ENCODE assay signal across 12 mouse cellular contexts in the genomic region with DNA sequence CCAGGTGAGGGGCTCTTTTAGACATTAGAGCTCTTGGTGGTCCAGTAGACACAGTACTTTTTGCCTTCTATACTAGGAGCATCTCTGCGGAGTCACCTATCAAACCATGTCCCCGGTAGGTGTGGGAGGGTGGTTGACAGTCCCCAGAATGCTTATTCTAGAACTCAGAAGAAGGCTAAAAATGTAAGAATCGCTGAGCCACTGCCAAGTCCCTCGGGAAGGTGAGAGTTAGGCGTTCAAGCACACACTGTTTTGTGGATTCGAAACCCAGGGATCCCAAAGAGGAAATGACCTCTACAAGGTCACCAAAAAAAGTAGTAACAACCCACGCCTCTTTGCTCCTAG. TPM values are rescaled to one million over a fixed set of nuclear protein-coding genes. Genes with fewer than 3 reads are reported as not detected.
DNase-seq lines count a peak whose midpoint lies in the region; ATAC-seq lines count a peak whose summit lies in the region.
"Had no signal": no experiment of that assay in that cellular context is flagged by ENCODE, and none has a peak within 500 bp of the region (broad histone marks: within the 10 kb centered on the region; RNA-seq: fewer than 3 reads in every experiment).

No protein-coding gene starts in this region.

- no peaks in the 10 kb centered on the region for H3K9me3 ChIP-seq in midbrain, embryonic 11.5 days (ENCODE audit: control insufficient read depth, low read length)
- no peaks in the 10 kb centered on the region for H3K9me3 ChIP-seq in midbrain, embryonic 13.5 days
- H3K9me3 ChIP-seq in heart, embryonic 16.5 days (replicated peaks; ENCODE audit: control insufficient read depth, low read length) = no peaks in the 10 kb centered on the region
- H3K9me3 ChIP-seq: hindbrain, embryonic 10.5 days; limb, embryonic 13.5 days; lung, embryonic 15.5 days had no signal

- no peak overlapping the region for H3K4me3 ChIP-seq in midbrain, embryonic 11.5 days (ENCODE audit: low read depth, low read length)
- no peak overlapping the region for H3K4me3 ChIP-seq in midbrain, embryonic 13.5 days (replicated peaks)
- no peak overlapping the region for H3K4me3 ChIP-seq in heart, embryonic 16.5 days (ENCODE audit: low read length)
- H3K4me3 ChIP-seq: hindbrain, embryonic 10.5 days; limb, embryonic 13.5 days; lung, embryonic 15.5 days had no signal

- no peak for ATAC-seq in midbrain, embryonic 11.5 days (ENCODE audit: low FRiP score)
- no peak for ATAC-seq in midbrain, embryonic 13.5 days
- no peak for ATAC-seq in heart, embryonic 16.5 days (replicated peaks; ENCODE audit: extremely low read depth, insufficient read depth, low FRiP score)
- no peak for ATAC-seq in megakaryocyte-erythroid progenitor cell, adult 5-6 weeks (replicated peaks; ENCODE audit: low FRiP score, low TSS enrichment, poor library complexity, severe bottlenecking)
- ATAC-seq: Patski had no signal

- no peaks in the 10 kb centered on the region for H3K4me1 ChIP-seq in midbrain, embryonic 11.5 days (ENCODE audit: control insufficient read depth, insufficient read depth, low read length)
- peaks cover 16% of the 10 kb centered on the region for H3K4me1 ChIP-seq in midbrain, embryonic 13.5 days (replicated peaks)
- H3K4me1 ChIP-seq in heart, embryonic 16.5 days (ENCODE audit: control insufficient read depth, insufficient read depth, low read length) = peaks cover 20% of the 10 kb centered on the region

- no peaks in the 10 kb centered on the region for H3K36me3 ChIP-seq in midbrain, embryonic 11.5 days (ENCODE audit: control insufficient read depth, insufficient read depth, low read length)
- H3K36me3 ChIP-seq in midbrain, embryonic 13.5 days = no peaks in the 10 kb centered on the region
- H3K36me3 ChIP-seq in heart, embryonic 16.5 days (ENCODE audit: control insufficient read depth, insufficient read depth) = peaks cover 19% of the 10 kb centered on the region
- H3K36me3 ChIP-seq: hindbrain, embryonic 10.5 days; limb, embryonic 13.5 days; lung, embryonic 15.5 days had no signal

- H3K4me2 ChIP-seq in midbrain, embryonic 11.5 days = no peak overlapping the region
- no peak overlapping the region for H3K4me2 ChIP-seq in midbrain, embryonic 13.5 days (replicated peaks)
- no peak overlapping the region for H3K4me2 ChIP-seq in heart, embryonic 16.5 days (ENCODE audit: low read depth, low read length)
- H3K4me2 ChIP-seq: limb, embryonic 13.5 days; lung, embryonic 15.5 days had no signal

- peak; percentile 34 for DNase-seq in gastrocnemius, adult 18-20 months (ENCODE audit: low spot score)
- DNase-seq in gastrocnemius, postnatal 4 days (ENCODE audit: low spot score in 2 of 2) = no peak
- peak; percentile 41 for DNase-seq in midbrain, embryonic 11.5 days (ENCODE audit: low spot score, missing footprints)
- peak; percentile 66 for DNase-seq in right cerebral cortex, postnatal 25 days
- DNase-seq in layer of hippocampus, postnatal 10 days (ENCODE audit: low spot score in 2 of 2) = no peak

- 89% methylated on average over 7 of the region's 7 CpGs for WGBS in midbrain, embryonic 11.5 days
- 87% methylated on average over 7 of the region's 7 CpGs for WGBS in midbrain, embryonic 13.5 days
- WGBS in heart, embryonic 16.5 days = 36% methylated on average over 7 of the region's 7 CpGs

- H3K27me3 ChIP-seq in midbrain, embryonic 11.5 days (ENCODE audit: control insufficient read depth, insufficient read depth, low read length) = no peaks in the 10 kb centered on the region
- H3K27me3 ChIP-seq in midbrain, embryonic 13.5 days = no peaks in the 10 kb centered on the region
- no peaks in the 10 kb centered on the region for H3K27me3 ChIP-seq in heart, embryonic 16.5 days (ENCODE audit: control insufficient read depth, insufficient read depth, low read length)
- H3K27me3 ChIP-seq: limb, embryonic 13.5 days; lung, embryonic 15.5 days; Patski had no signal

- no peak overlapping the region for H3K27ac ChIP-seq in midbrain, embryonic 11.5 days (ENCODE audit: low read depth, low read length)
- no peak overlapping the region for H3K27ac ChIP-seq in midbrain, embryonic 13.5 days
- H3K27ac ChIP-seq in heart, embryonic 16.5 days (ENCODE audit: low read length) = peak overlapping the region; percentile 81
- H3K27ac ChIP-seq: lung, embryonic 15.5 days had no signal

- H3K9ac ChIP-seq in midbrain, embryonic 11.5 days (ENCODE audit: low read length) = no peak overlapping the region
- no peak overlapping the region for H3K9ac ChIP-seq in midbrain, embryonic 13.5 days (replicated peaks)
- 0 out of 2 replicates have a peak overlapping the region, but pooled peaks have one; percentile 9 for H3K9ac ChIP-seq in heart, embryonic 16.5 days (ENCODE audit: low read length)
- H3K9ac ChIP-seq: limb, embryonic 13.5 days; lung, embryonic 15.5 days had no signal

RNA-seq across cellular contexts. Expression of a gene that starts 48.7 kb away (rescaled TPM):
- 100 to 1,000 TPM; 163 to 194 TPM for total RNA-seq in gastrocnemius, adult 18-20 months (2021)
- total RNA-seq in gastrocnemius, postnatal 4 days (2021) = 100 to 1,000 TPM; 243 to 252 TPM
- 2.7 and 3.4 TPM in 2 replicates for polyA plus RNA-seq in midbrain, embryonic 11.5 days (2014; fragmentation: Nextera tagmentation; extraction: Ambion mirVana)
- 0.39 and 0.76 TPM in 2 replicates for polyA plus RNA-seq in midbrain, embryonic 13.5 days (2015; fragmentation: Nextera tagmentation; extraction: Ambion mirVana)
- polyA plus RNA-seq in heart, embryonic 16.5 days (2015; fragmentation: Nextera tagmentation; extraction: Ambion mirVana) = 202 and 217 TPM in 2 replicates
- total RNA-seq in layer of hippocampus, postnatal 10 days (2021) = 1 to 10 TPM; 7.7 to 8.3 TPM
- total RNA-seq in megakaryocyte-erythroid progenitor cell, adult 5-6 weeks (2014; fragmentation: Nextera tagmentation) = 0.39 and 0.40 TPM in 2 replicates
- total RNA-seq in megakaryocyte-erythroid progenitor cell, adult 5-6 weeks (2017) = 1.3 TPM in 1 of 2 replicates, not detected in the other

RNA-seq across cellular contexts. Expression of a gene that starts 51.0 kb away (rescaled TPM):
- total RNA-seq in gastrocnemius, adult 18-20 months (2021) = 10 to 100 TPM; 13.1 to 16.1 TPM
- total RNA-seq in gastrocnemius, postnatal 4 days (2021) = 10 to 100 TPM; 26.8 to 31.6 TPM
- 143 and 161 TPM in 2 replicates for polyA plus RNA-seq in midbrain, embryonic 11.5 days (2014; fragmentation: Nextera tagmentation; extraction: Ambion mirVana)
- 97.4 and 98.3 TPM in 2 replicates for polyA plus RNA-seq in midbrain, embryonic 13.5 days (2015; fragmentation: Nextera tagmentation; extraction: Ambion mirVana)
- polyA plus RNA-seq in heart, embryonic 16.5 days (2015; fragmentation: Nextera tagmentation; extraction: Ambion mirVana) = 44.8 and 48.3 TPM in 2 replicates
- 10 to 100 TPM; 52.6 to 56.5 TPM for total RNA-seq in layer of hippocampus, postnatal 10 days (2021)
- total RNA-seq in megakaryocyte-erythroid progenitor cell, adult 5-6 weeks (2014; fragmentation: Nextera tagmentation) = 88.8 and 101 TPM in 2 replicates
- total RNA-seq in megakaryocyte-erythroid progenitor cell, adult 5-6 weeks (2017) = 108 and 126 TPM in 2 replicates

RNA-seq across cellular contexts. Expression of a gene that starts 51.1 kb away (rescaled TPM):
- total RNA-seq in gastrocnemius, adult 18-20 months (2021) = 10 to 100 TPM in 1 of 2 experiments, 1 to 10 TPM in 1; 9.6 to 10.2 TPM
- total RNA-seq in gastrocnemius, postnatal 4 days (2021) = 10 to 100 TPM; 21.6 to 22.2 TPM
- 36.1 and 36.7 TPM in 2 replicates for polyA plus RNA-seq in midbrain, embryonic 11.5 days (2014; fragmentation: Nextera tagmentation; extraction: Ambion mirVana)
- polyA plus RNA-seq in midbrain, embryonic 13.5 days (2015; fragmentation: Nextera tagmentation; extraction: Ambion mirVana) = 44.1 and 47.4 TPM in 2 replicates
- 25.0 and 25.3 TPM in 2 replicates for polyA plus RNA-seq in heart, embryonic 16.5 days (2015; fragmentation: Nextera tagmentation; extraction: Ambion mirVana)
- total RNA-seq in layer of hippocampus, postnatal 10 days (2021) = 10 to 100 TPM; 17.4 to 23.2 TPM
- 27.6 and 33.4 TPM in 2 replicates for total RNA-seq in megakaryocyte-erythroid progenitor cell, adult 5-6 weeks (2014; fragmentation: Nextera tagmentation)
- 39.8 and 41.0 TPM in 2 replicates for total RNA-seq in megakaryocyte-erythroid progenitor cell, adult 5-6 weeks (2017)

Comparison
In these comparisons a context has a peak if more than half of its experiments do, and no peak if none do; other contexts are left out.
1. DNase-seq: peak in gastrocnemius, adult 18-20 months (single experiment), midbrain, embryonic 11.5 days (single experiment) and right cerebral cortex, postnatal 25 days (single experiment); none in gastrocnemius, postnatal 4 days (0 of 2) and layer of hippocampus, postnatal 10 days (0 of 2).
2. RNA of a gene that starts 48.7 kb away (total RNA-seq): 243 to 252 TPM in gastrocnemius, postnatal 4 days and 163 to 194 TPM in gastrocnemius, adult 18-20 months; 7.7 to 8.3 TPM in layer of hippocampus, postnatal 10 days and 0.39 to 1.3 TPM in megakaryocyte-erythroid progenitor cell, adult 5-6 weeks; every median in the first group is over 10 times any median in the second.